Mouse (Mus musculus): Measurements from ENCODE around the gene Kif24. TPM values are rescaled to one million over a fixed set of nuclear protein-coding genes. Genes with fewer than 3 reads are reported as not detected.

Gene Kif24
- polyA plus RNA-seq, 1 experiment: 1.6 TPM

GRCm38 (mm10) chr4:41493464-41494116, 28.9 kb upstream of the Kif24 start:
- Histone ChIP-seq H3K4me3 (ENCODE audit: extremely low read depth, insufficient read depth, insufficient read length) (no peak overlapping the region), H3K4me1 (ENCODE audit: control insufficient read depth, insufficient read depth, insufficient read length) (peaks cover 9% of the 10 kb centered on the region), H3K27me3 (ENCODE audit: control insufficient read depth, insufficient read depth, low read length) (peaks cover 7% of the 10 kb centered on the region), H3K36me3 (ENCODE audit: control insufficient read depth, insufficient read depth, low read length) (no peaks in the 10 kb centered on the region), H3K27ac (ENCODE audit: insufficient read depth, low read length) (no peak overlapping the region)
- no peak for DNase-seq (ENCODE audit: low read depth in 1 of 2, low spot score in 2 of 2)
- TF ChIP-seq POLR2A (IDR thresholded peaks at IDR 0.05; ENCODE audit: low read depth, low read length): no peak
- 84% methylated on average over 3 of the region's 3 CpGs for WGBS

GRCm38 (mm10) chr4:41492951-41493350, 28.3 kb upstream of the Kif24 start:
- H3K4me3 ChIP-seq (ENCODE audit: extremely low read depth, insufficient read depth, insufficient read length): no peak overlapping the region
- H3K4me1 ChIP-seq (ENCODE audit: control insufficient read depth, insufficient read depth, insufficient read length): peaks cover 4% of the 10 kb centered on the region; the same call in 1 of the 2 replicates
- H3K27ac ChIP-seq (ENCODE audit: insufficient read depth, low read length): no peak overlapping the region
- 84% methylated on average over 7 of the region's 7 CpGs for WGBS
- DNase-seq (ENCODE audit: low read depth in 1 of 2, low spot score in 2 of 2): no peak
- peaks cover 3% of the 10 kb centered on the region; the same call in 1 of the 2 replicates for H3K27me3 ChIP-seq (ENCODE audit: control insufficient read depth, insufficient read depth, low read length)
- TF ChIP-seq POLR2A (IDR thresholded peaks at IDR 0.05; ENCODE audit: low read depth, low read length) (no peak), CTCF (IDR thresholded peaks at IDR 0.05; ENCODE audit: extremely low read depth, insufficient read depth, insufficient read length, insufficient replicate concordance) (no peak)
- H3K36me3 ChIP-seq (ENCODE audit: control insufficient read depth, insufficient read depth, low read length): no peaks in the 10 kb centered on the region

GRCm38 (mm10) chr4:41481601-41482017, 16.9 kb upstream of the Kif24 start:
- WGBS: 80% methylated on average over 6 of the region's 6 CpGs
- H3K36me3 ChIP-seq (ENCODE audit: control insufficient read depth, insufficient read depth, low read length): no peaks in the 10 kb centered on the region
- TF ChIP-seq CTCF (IDR thresholded peaks at IDR 0.05; ENCODE audit: extremely low read depth, insufficient read depth, insufficient read length, insufficient replicate concordance) (no peak), POLR2A (IDR thresholded peaks at IDR 0.05; ENCODE audit: low read depth, low read length) (no peak)
- H3K4me1 ChIP-seq (ENCODE audit: control insufficient read depth, insufficient read depth, insufficient read length): no peaks in the 10 kb centered on the region
- H3K27ac ChIP-seq (ENCODE audit: insufficient read depth, low read length): no peak overlapping the region
- H3K27me3 ChIP-seq (ENCODE audit: control insufficient read depth, insufficient read depth, low read length): no peaks in the 10 kb centered on the region
- H3K4me3 ChIP-seq (ENCODE audit: extremely low read depth, insufficient read depth, insufficient read length): no peak overlapping the region
- no peak for DNase-seq (ENCODE audit: low read depth in 1 of 2, low spot score in 2 of 2)

- WGBS: 85% methylated on average over 8 of the region's 8 CpGs
- Histone ChIP-seq H3K4me1 (ENCODE audit: control insufficient read depth, insufficient read depth, insufficient read length) (no peaks in the 10 kb centered on the region), H3K36me3 (ENCODE audit: control insufficient read depth, insufficient read depth, low read length) (no peaks in the 10 kb centered on the region), H3K27ac (ENCODE audit: insufficient read depth, low read length) (no peak overlapping the region), H3K4me3 (ENCODE audit: extremely low read depth, insufficient read depth, insufficient read length) (no peak overlapping the region), H3K27me3 (ENCODE audit: control insufficient read depth, insufficient read depth, low read length) (no peaks in the 10 kb centered on the region)
- TF ChIP-seq POLR2A (IDR thresholded peaks at IDR 0.05; ENCODE audit: low read depth, low read length) (no peak), CTCF (IDR thresholded peaks at IDR 0.05; ENCODE audit: extremely low read depth, insufficient read depth, insufficient read length, insufficient replicate concordance) (no peak)
- DNase-seq (ENCODE audit: low read depth in 1 of 2, low spot score in 2 of 2): no peak
Observed at GRCm38 (mm10) chr4:41480254-41480653, 15.6 kb upstream of the Kif24 start.

GRCm38 (mm10) chr4:41479456-41479804, 14.7 kb upstream of the Kif24 start:
- no peaks in the 10 kb centered on the region for H3K27me3 ChIP-seq (ENCODE audit: control insufficient read depth, insufficient read depth, low read length)
- no peak for TF ChIP-seq CTCF (IDR thresholded peaks at IDR 0.05; ENCODE audit: extremely low read depth, insufficient read depth, insufficient read length, insufficient replicate concordance)
- no peak for TF ChIP-seq POLR2A (IDR thresholded peaks at IDR 0.05; ENCODE audit: low read depth, low read length)
- WGBS: 90% methylated on average over 1 of the region's 1 CpGs
- no peaks in the 10 kb centered on the region for H3K4me1 ChIP-seq (ENCODE audit: control insufficient read depth, insufficient read depth, insufficient read length)
- no peak overlapping the region; the same call in 1 of the 2 replicates for H3K27ac ChIP-seq (ENCODE audit: insufficient read depth, low read length)
- no peak for DNase-seq (ENCODE audit: low read depth in 1 of 2, low spot score in 2 of 2)
- H3K36me3 ChIP-seq (ENCODE audit: control insufficient read depth, insufficient read depth, low read length): no peaks in the 10 kb centered on the region
- no peak overlapping the region for H3K4me3 ChIP-seq (ENCODE audit: extremely low read depth, insufficient read depth, insufficient read length)

- DNase-seq (ENCODE audit: low read depth in 1 of 2, low spot score in 2 of 2): no peak
- Histone ChIP-seq H3K27me3 (ENCODE audit: control insufficient read depth, insufficient read depth, low read length) (no peaks in the 10 kb centered on the region), H3K36me3 (ENCODE audit: control insufficient read depth, insufficient read depth, low read length) (no peaks in the 10 kb centered on the region), H3K4me3 (ENCODE audit: extremely low read depth, insufficient read depth, insufficient read length) (no peak overlapping the region), H3K27ac (ENCODE audit: insufficient read depth, low read length) (no peak overlapping the region), H3K4me1 (ENCODE audit: control insufficient read depth, insufficient read depth, insufficient read length) (no peaks in the 10 kb centered on the region)
- WGBS: 78% methylated on average over 4 of the region's 4 CpGs
- TF ChIP-seq CTCF (IDR thresholded peaks at IDR 0.05; ENCODE audit: extremely low read depth, insufficient read depth, insufficient read length, insufficient replicate concordance) (no peak), POLR2A (IDR thresholded peaks at IDR 0.05; ENCODE audit: low read depth, low read length) (no peak)
Observed at GRCm38 (mm10) chr4:41478751-41479455, 14.2 kb upstream of the Kif24 start.

GRCm38 (mm10) chr4:41477648-41478160, 13.0 kb upstream of the Kif24 start:
- H3K27me3 ChIP-seq (ENCODE audit: control insufficient read depth, insufficient read depth, low read length): no peaks in the 10 kb centered on the region
- no peak overlapping the region for H3K27ac ChIP-seq (ENCODE audit: insufficient read depth, low read length)
- no peak for TF ChIP-seq POLR2A (IDR thresholded peaks at IDR 0.05; ENCODE audit: low read depth, low read length)
- H3K4me3 ChIP-seq (ENCODE audit: extremely low read depth, insufficient read depth, insufficient read length): no peak overlapping the region
- DNase-seq (ENCODE audit: low read depth in 1 of 2, low spot score in 2 of 2): no peak
- no peaks in the 10 kb centered on the region for H3K4me1 ChIP-seq (ENCODE audit: control insufficient read depth, insufficient read depth, insufficient read length)
- 94% methylated on average over 9 of the region's 9 CpGs for WGBS
- H3K36me3 ChIP-seq (ENCODE audit: control insufficient read depth, insufficient read depth, low read length): no peaks in the 10 kb centered on the region

Measured in spleen, adult 2 months (tissue).